Mouse (Mus musculus) liver, embryonic 14.5 days (tissue): ENCODE data around the gene Tns4. TPM values are rescaled to one million over a fixed set of nuclear protein-coding genes. Genes with fewer than 3 reads are reported as not detected.

Experiments used
- ATAC-seq: fragments of 200-750 bp; cut with Nextera tagmentation; 2 replicates; pipeline ENCODE4 v1.8.0; 2017; ENCODE audit warnings: moderate number of reproducible peaks, mild to moderate bottlenecking, moderate library complexity; ENCODE audit not compliant: insufficient read depth
- DNase-seq, 3 experiments: peaks; one replicate each; pipeline ENCODE4 v3.0.0-alpha.2; 2012 to 2013; ENCODE audit warnings: low read depth in 3 of 3, low spot score in 3 of 3
- H3K27ac ChIP-seq: fragments of 300-500 bp; sonication (generic); 2 replicates; pipeline ENCODE4 v1.5.1; 2014; ENCODE audit warnings: moderate library complexity, mild to moderate bottlenecking, control low read depth, inconsistent platforms
- H3K27me3 ChIP-seq: fragments of 300-500 bp; sonication (generic); 2 replicates; pipeline ENCODE4 v1.6.1; 2014; ENCODE audit warnings: mild to moderate bottlenecking, low read length, moderate library complexity; ENCODE audit not compliant: control insufficient read depth, insufficient read depth
- H3K36me3 ChIP-seq: fragments of 300-500 bp; sonication (generic); replicated peaks from 2 replicates; pipeline ENCODE4 v1.6.1; 2014; ENCODE audit warnings: low read depth; ENCODE audit not compliant: control insufficient read depth, insufficient read depth
- H3K4me1 ChIP-seq, 2 experiments: fragments of 200-500 bp in 1 of 2; fragments of 300-500 bp in 1 of 2; sonication (generic) in 1 of 2; replicated peaks; 2 replicates each; pipeline ENCODE4 v1.6.1; 2012 to 2014; ENCODE audit warnings: antibody characterized with exemption in 1 of 2, inconsistent platforms in 1 of 2, low read length in 1 of 2; ENCODE audit not compliant: control insufficient read depth in 2 of 2, insufficient read depth in 2 of 2
- H3K4me2 ChIP-seq: fragments of 300-500 bp; sonication (generic); 2 replicates; pipeline ENCODE4 v1.6.1; 2014; ENCODE audit warnings: low read depth, mild to moderate bottlenecking, control low read depth, moderate library complexity
- H3K4me3 ChIP-seq, 2 experiments: fragments of 200-500 bp in 1 of 2; fragments of 300-500 bp in 1 of 2; sonication (generic) in 1 of 2; 2 replicates each; pipeline ENCODE4 v1.5.1; 2012 to 2014; ENCODE audit warnings: low read depth in 2 of 2, low read length in 2 of 2, mild to moderate bottlenecking in 2 of 2, control low read depth in 1 of 2, inconsistent platforms in 1 of 2, moderate library complexity in 1 of 2; ENCODE audit not compliant: insufficient read depth in 1 of 2
- H3K9ac ChIP-seq: fragments of 300-500 bp; sonication (generic); replicated peaks from 2 replicates; pipeline ENCODE4 v1.6.1; 2014; ENCODE audit warnings: mild to moderate bottlenecking, control low read depth, moderate library complexity
- H3K9me3 ChIP-seq: fragments of 300-500 bp; sonication (generic); 2 replicates; pipeline ENCODE4 v1.6.1; 2016; ENCODE audit warnings: low read length, mixed read lengths; ENCODE audit not compliant: control insufficient read depth
- CTCF ChIP-seq: IDR thresholded peaks from 2 replicates; pipeline ENCODE4 v1.5.1; 2016; ENCODE audit warnings: antibody characterized with exemption, low read depth, control low read depth
- EP300 ChIP-seq: IDR thresholded peaks from 2 replicates; pipeline ENCODE4 v1.6.1; 2016; ENCODE audit warnings: antibody characterized with exemption, low read depth
- WGBS: fragments of 180-500 bp; shearing (Covaris S2); extraction: QIAGEN DNeasy Blood & Tissue Kit; methylation state at CpG from one replicate; pipeline ENCODE4 v1.1.7; 2014; ENCODE audit not compliant: insufficient replicate concordance; 5-methylcytosine and 5-hydroxymethylcytosine counted together
- polyA plus RNA-seq, 2 experiments: library from polyadenylated mRNA; depleted of rRNA in 1 of 2; stranded (reverse) in 1 of 2; unstranded in 1 of 2; fragments of >200 nt; fragmentation: Nextera tagmentation in 1 of 2; extraction: Ambion mirVana in 1 of 2; gene quantifications; 2 replicates each; pipeline versions ENCODE4 v1.2.1 to v1.2.3; 2012 to 2014

Gene Tns4
- polyA plus RNA-seq, 2 experiments = 0.09 to 0.36 TPM

DNA sequence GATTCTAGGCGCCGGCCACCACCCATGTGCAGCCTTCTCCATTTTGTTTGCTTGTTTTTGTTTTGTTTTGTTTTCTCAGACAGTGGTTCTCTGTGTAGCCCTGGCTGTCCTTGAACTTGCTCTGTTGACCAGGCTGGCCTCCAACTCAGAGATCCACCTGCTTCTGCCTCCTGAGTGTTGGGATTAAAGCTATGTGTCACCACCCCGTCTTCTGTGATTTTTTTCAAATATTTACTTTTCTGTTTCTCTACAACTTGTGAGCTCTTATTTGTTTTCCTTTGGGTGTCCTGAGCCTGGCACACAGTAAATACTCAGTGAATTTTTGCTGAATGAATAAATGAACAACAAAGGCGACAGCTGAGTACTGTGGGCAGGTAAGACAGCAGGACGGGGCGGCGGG, 26.4 kb downstream of the Tns4 start:
- DNase-seq (no peak), ATAC-seq (no peak)
- H3K27ac ChIP-seq = no peak overlapping the region
- TF ChIP-seq EP300 (no peak), CTCF (no peak)
- H3K27me3 ChIP-seq = no peaks in the 10 kb centered on the region
- 66% methylated on average over 7 of the region's 7 CpGs for WGBS
- H3K4me3 ChIP-seq = no peak overlapping the region
- peaks cover 0 to 8% of the 10 kb centered on the region in 2 experiments; a peak in 2 of 4 replicates for H3K4me1 ChIP-seq
- H3K36me3 ChIP-seq = no peaks in the 10 kb centered on the region
- H3K4me2 ChIP-seq = no peak overlapping the region
- no peak overlapping the region for H3K9ac ChIP-seq
- no peaks in the 10 kb centered on the region for H3K9me3 ChIP-seq

DNA sequence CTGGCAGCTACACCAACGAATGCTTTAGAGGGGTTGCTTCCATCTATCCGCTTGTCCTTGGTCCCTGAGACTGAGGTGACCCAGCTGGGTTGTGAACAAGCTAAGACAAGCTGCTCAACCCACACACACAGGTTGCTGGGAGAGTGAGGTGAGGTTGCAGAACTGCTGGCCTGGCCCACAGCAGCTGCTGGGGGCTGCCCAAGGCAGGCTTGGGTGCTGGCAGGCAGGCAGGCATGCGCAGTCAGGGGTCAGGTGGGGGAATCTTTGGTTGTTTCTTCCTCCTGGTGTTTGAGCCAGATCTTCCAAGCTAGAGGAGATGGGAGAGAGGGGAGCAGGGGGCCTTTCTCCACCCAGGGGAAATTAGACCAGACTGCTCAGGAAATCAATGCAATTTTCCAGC, 28.7 kb downstream of the Tns4 start:
- Histone ChIP-seq H3K9me3 (no peaks in the 10 kb centered on the region), H3K36me3 (no peaks in the 10 kb centered on the region), H3K27me3 (no peaks in the 10 kb centered on the region), H3K9ac (no peak overlapping the region), H3K4me3 (no peak overlapping the region), H3K27ac (no peak overlapping the region), H3K4me2 (no peak overlapping the region), H3K4me1 (peaks cover 0 to 6% of the 10 kb centered on the region in 2 experiments; a peak in 2 of 4 replicates)
- no peak for TF ChIP-seq EP300
- TF ChIP-seq CTCF = no peak
- ATAC-seq = no peak
- no peak for DNase-seq
- WGBS = 69% methylated on average over 3 of the region's 3 CpGs

DNA sequence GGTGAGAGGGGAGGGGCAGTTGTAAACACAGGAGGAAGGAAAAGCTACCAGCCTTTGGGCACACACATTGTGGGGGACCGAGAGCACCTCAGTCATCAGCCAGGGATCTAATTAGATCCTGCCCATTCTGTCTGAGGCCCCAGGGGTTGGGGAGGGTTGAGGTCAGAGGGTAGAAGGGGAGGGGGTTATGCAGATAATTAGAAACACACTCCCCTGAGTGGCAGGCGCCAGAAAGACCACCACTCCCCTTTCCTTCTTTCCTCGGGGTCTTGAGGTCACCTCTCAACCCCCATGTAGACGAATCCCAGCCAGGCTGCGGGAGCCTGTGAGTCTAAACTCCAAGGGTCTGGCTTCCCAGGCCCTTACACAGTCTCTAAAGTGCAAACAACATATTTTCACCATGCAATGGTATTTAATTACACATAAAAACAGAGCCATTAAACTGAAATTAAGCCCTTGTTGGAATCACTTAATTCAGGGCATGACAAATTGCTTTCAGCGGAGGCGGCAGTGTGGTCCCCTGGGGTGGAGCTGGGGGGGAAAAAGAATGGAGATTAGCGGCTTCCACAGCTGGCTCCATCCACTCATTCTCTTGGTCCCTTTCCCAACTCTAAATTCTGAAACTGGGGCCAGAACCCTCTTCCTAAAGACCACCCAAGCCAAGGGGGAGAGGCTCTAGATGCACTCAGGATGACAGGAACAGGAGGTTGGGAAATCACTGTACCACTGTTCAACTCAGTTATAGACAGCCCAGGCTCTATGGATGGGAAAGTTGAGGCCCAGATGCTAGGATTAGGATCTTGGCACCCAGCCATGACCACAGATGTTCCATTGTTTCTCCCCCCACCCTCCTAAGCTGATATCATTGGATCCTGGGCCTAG, 33.3 kb downstream of the Tns4 start:
- no peak overlapping the region for H3K4me3 ChIP-seq
- ATAC-seq = no peak
- no peak overlapping the region for H3K9ac ChIP-seq
- H3K27me3 ChIP-seq = no peaks in the 10 kb centered on the region
- H3K36me3 ChIP-seq = no peaks in the 10 kb centered on the region
- DNase-seq = no peak
- H3K4me2 ChIP-seq = no peak overlapping the region
- H3K27ac ChIP-seq = no peak overlapping the region
- no peaks in the 10 kb centered on the region for H3K9me3 ChIP-seq
- TF ChIP-seq EP300 = no peak
- TF ChIP-seq CTCF = no peak
- no peaks in the 10 kb centered on the region for H3K4me1 ChIP-seq
- WGBS = 36% methylated on average over 8 of the region's 8 CpGs

DNA sequence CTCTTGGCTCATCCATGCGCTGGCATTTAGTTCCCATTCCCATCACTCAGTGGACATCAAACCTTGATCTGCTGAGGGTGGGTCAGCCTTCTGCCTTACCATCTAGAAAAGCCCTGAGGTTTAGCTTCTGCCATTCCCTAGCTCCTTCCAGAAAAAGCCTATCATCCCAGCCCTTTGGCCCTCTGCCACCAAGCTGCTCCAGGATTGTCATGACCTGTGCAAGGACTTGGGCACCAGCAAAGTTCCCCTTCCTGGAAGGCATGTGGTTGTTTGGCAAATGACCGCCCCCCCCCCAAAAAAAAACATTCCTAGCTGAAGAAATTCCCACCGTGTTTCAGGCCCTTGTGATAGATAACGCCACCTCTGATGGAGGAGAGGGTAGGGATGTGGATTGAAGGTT, 34.0 kb downstream of the Tns4 start:
- no peak overlapping the region for H3K4me2 ChIP-seq
- TF ChIP-seq EP300 = no peak
- TF ChIP-seq CTCF = no peak
- no peak overlapping the region for H3K27ac ChIP-seq
- WGBS = 43% methylated on average over 4 of the region's 4 CpGs
- H3K27me3 ChIP-seq = no peaks in the 10 kb centered on the region
- H3K4me1 ChIP-seq = no peaks in the 10 kb centered on the region
- ATAC-seq (no peak), DNase-seq (no peak)
- no peak overlapping the region for H3K4me3 ChIP-seq
- H3K36me3 ChIP-seq = no peaks in the 10 kb centered on the region
- no peaks in the 10 kb centered on the region for H3K9me3 ChIP-seq
- H3K9ac ChIP-seq = no peak overlapping the region

DNA sequence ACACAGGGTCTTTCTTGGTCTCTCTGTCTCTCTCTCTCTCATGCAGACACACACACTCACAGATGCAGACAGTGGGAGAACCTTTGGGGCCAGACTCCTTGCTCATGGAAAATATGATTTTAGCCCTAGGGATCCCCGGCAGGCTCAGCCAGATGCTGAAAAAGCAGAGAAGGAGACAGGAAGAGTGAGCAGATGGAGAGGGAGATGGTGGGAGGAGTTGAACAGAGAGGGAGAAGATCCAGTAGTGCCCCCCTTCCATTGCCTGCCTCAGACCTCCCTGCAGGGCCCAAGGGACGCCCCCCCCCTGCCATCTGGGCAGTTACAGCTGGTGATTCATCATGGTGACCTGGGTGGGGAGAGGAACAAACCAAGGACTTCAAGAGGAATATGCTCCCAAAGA, 41.5 kb downstream of the Tns4 start:
- Histone ChIP-seq H3K9me3 (no peaks in the 10 kb centered on the region), H3K27ac (no peak overlapping the region), H3K4me1 (peaks cover 0 to 11% of the 10 kb centered on the region in 2 experiments; a peak in 2 of 4 replicates), H3K27me3 (peaks cover 4% of the 10 kb centered on the region), H3K4me3 (no peak overlapping the region), H3K9ac (no peak overlapping the region), H3K36me3 (no peaks in the 10 kb centered on the region; the same call in 1 of the 2 replicates), H3K4me2 (no peak overlapping the region)
- no peak for TF ChIP-seq EP300
- no peak for ATAC-seq
- no peak for DNase-seq
- 65% methylated on average over 2 of the region's 2 CpGs for WGBS
